Mouse (Mus musculus): ENCODE data around the gene Vmn2r94. TPM values are rescaled to one million over a fixed set of nuclear protein-coding genes. Genes with fewer than 3 reads are reported as not detected.

The Vmn2r94 gene
- not detected for total RNA-seq (2021)
- long read RNA-seq, experiment 1, result 0 reads
- long read RNA-seq, experiment 2, result 0 reads

GRCm38 (mm10) chr17:18277656-18278055, at the start of gene Vmn2r94:
Vmn2r94 (minus strand) TSS chr17:18277756.
- no peak within 1 kb of the TSS for H3K4me3 ChIP-seq
- TF ChIP-seq CTCF (IDR thresholded peaks at IDR 0.05), result no peak
- no peak within 1 kb of the TSS for H3K27ac ChIP-seq
- intact Hi-C loops (cut with DNase I), result no loop called here
- no peak for DNase-seq (ENCODE audit: extremely low spot score in 1 of 2, low spot score in 2 of 2)

- H3K27ac ChIP-seq, result no peak overlapping the region
- no peak for DNase-seq (ENCODE audit: extremely low spot score in 1 of 2, low spot score in 2 of 2)
- no peak overlapping the region for H3K4me3 ChIP-seq
- intact Hi-C loops (cut with DNase I), result no loop called here
- no peak for TF ChIP-seq CTCF (IDR thresholded peaks at IDR 0.05)
Observed at GRCm38 (mm10) chr17:18323031-18323430, 45.5 kb upstream of the Vmn2r94 start.

GRCm38 (mm10) chr17:18297799-18298198, 20.2 kb upstream of the Vmn2r94 start, which contains the start of gene Vmn2r93:
Vmn2r93 (plus strand) TSS chr17:18298099.
- H3K4me3 ChIP-seq, result no peak within 1 kb of the TSS
- no peak within 1 kb of the TSS for H3K27ac ChIP-seq
- intact Hi-C loops (cut with DNase I), result no loop called here
- TF ChIP-seq CTCF (IDR thresholded peaks at IDR 0.05), result no peak
- DNase-seq (ENCODE audit: extremely low spot score in 1 of 2, low spot score in 2 of 2), result no peak

- no peak overlapping the region for H3K4me3 ChIP-seq
- intact Hi-C loops (cut with DNase I), result no loop called here
- TF ChIP-seq CTCF (IDR thresholded peaks at IDR 0.05), result no peak
- H3K27ac ChIP-seq, result no peak overlapping the region
- DNase-seq (ENCODE audit: extremely low spot score in 1 of 2, low spot score in 2 of 2), result no peak
Observed at GRCm38 (mm10) chr17:18236931-18237330, 40.6 kb downstream of the Vmn2r94 start.

- H3K27ac ChIP-seq, result no peak overlapping the region
- intact Hi-C loops (cut with DNase I), result no loop called here
- no peak overlapping the region for H3K4me3 ChIP-seq
- no peak for DNase-seq (ENCODE audit: extremely low spot score in 1 of 2, low spot score in 2 of 2)
- TF ChIP-seq CTCF (IDR thresholded peaks at IDR 0.05), result no peak
Observed at GRCm38 (mm10) chr17:18231996-18232395, 45.6 kb downstream of the Vmn2r94 start.

- Histone ChIP-seq H3K4me3 (no peak overlapping the region), H3K27ac (no peak overlapping the region)
- intact Hi-C loops (cut with DNase I), result no loop called here
- DNase-seq (ENCODE audit: extremely low spot score in 1 of 2, low spot score in 2 of 2), result no peak
- no peak for TF ChIP-seq CTCF (IDR thresholded peaks at IDR 0.05)
Observed at GRCm38 (mm10) chr17:18221300-18221699, 56.3 kb downstream of the Vmn2r94 start.

Other genes starting within 250 kb of the Vmn2r94 start
- gene Vmn2r124, start 228.3 kb downstream of the Vmn2r94 start, total RNA-seq (2021), result not detected
- gene Vmn2r91, start 192.7 kb downstream of the Vmn2r94 start, total RNA-seq (2021), result not detected
- gene Vmn2r92, start 125.9 kb downstream of the Vmn2r94 start, total RNA-seq (2021), result not detected
- not detected for gene Vmn2r93, start 20.3 kb upstream of the Vmn2r94 start, total RNA-seq (2021)
- not detected for gene Vmn2r95, start 146.3 kb upstream of the Vmn2r94 start, total RNA-seq (2021)